Mouse (Mus musculus): ENCODE data around the gene Gm29797. TPM values are rescaled to one million over a fixed set of nuclear protein-coding genes. Genes with fewer than 3 reads are reported as not detected.

Gm29797 gene
- not detected in 2 replicates for polyA plus RNA-seq (2012)

DNA sequence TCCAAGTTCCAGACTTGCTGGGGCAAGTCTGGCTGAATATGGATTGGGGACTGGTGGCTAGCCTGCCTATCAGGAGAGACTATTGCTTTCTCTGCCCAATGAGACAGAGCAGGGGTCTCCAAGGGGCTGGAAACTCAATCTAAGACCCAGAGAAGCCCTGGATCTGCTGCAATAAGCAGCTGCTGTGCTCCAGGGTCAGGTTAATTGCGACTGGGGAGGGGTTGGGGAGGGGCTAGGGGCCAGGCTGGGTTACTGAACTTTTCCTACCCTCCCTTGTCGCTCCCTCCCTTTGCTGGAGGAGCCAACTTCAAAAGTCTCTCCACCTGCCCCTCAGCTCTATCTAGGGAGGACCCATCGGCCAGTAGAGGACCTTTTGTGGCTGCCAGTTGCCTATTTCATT is at the start of gene Gm29797:
Gm29797 (plus strand) TSS at position 301 of the 400 bp plus-strand sequence.
- Histone ChIP-seq H3K27me3 (ENCODE audit: control insufficient read depth) (no peaks in the 10 kb centered on the region), H3K4me1 (ENCODE audit: control insufficient read depth) (peaks cover 6% of the 10 kb centered on the region), H3K36me3 (ENCODE audit: control insufficient read depth) (peaks cover 57% of the 10 kb centered on the region), H3K4me3 (replicated peaks) (no peak within 1 kb of the TSS), H3K9me3 (ENCODE audit: control insufficient read depth, low read length) (no peaks in the 10 kb centered on the region)
- TF ChIP-seq GATA1 (IDR thresholded peaks at IDR 0.05; ENCODE audit: low read length), result no peak
- no peak for TF ChIP-seq TAL1 (IDR thresholded peaks at IDR 0.05; ENCODE audit: low read length)

DNA sequence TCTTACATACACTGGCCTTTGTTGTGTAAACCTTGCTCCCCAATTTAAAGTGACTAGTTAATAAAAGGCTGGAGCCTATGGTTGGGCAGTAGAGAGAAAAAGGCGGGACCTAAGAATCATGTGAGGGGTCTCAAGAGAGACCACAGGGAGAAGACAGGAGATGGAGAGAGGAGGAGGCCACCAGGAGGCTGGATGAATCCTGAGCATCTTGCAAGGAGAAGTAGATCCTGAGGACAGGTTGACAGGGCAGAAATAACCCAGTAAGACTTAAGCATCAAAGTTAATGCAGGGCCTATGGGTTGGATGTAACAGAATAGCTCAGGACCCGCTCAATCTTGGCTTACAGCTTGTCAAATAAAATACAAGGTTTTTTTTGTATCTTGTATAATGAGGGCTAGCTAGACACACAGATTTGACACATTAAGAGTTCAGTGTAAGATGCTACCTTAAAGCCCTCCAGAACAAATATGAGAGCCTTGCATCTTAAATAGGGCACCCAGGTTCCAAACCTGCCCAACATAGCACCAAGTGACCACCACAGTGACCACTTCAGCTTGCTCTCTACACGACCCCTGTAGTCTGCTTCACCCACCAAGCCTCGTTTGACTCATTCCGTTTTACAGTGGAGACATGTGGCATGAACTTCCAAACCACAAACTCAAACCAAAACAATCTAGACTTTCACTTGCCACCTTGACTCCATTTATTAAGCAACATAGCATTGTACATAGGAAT is 37.9 kb upstream of the Gm29797 start:
- no peaks in the 10 kb centered on the region for H3K27me3 ChIP-seq (ENCODE audit: control insufficient read depth)
- H3K36me3 ChIP-seq (ENCODE audit: control insufficient read depth), result peaks cover 71% of the 10 kb centered on the region
- no peaks in the 10 kb centered on the region for H3K4me1 ChIP-seq (ENCODE audit: control insufficient read depth)
- TF ChIP-seq TAL1 (IDR thresholded peaks at IDR 0.05; ENCODE audit: low read length) (no peak), GATA1 (IDR thresholded peaks at IDR 0.05; ENCODE audit: low read length) (no peak)
- no peaks in the 10 kb centered on the region for H3K9me3 ChIP-seq (ENCODE audit: control insufficient read depth, low read length)
- no peak overlapping the region for H3K4me3 ChIP-seq (replicated peaks)

DNA sequence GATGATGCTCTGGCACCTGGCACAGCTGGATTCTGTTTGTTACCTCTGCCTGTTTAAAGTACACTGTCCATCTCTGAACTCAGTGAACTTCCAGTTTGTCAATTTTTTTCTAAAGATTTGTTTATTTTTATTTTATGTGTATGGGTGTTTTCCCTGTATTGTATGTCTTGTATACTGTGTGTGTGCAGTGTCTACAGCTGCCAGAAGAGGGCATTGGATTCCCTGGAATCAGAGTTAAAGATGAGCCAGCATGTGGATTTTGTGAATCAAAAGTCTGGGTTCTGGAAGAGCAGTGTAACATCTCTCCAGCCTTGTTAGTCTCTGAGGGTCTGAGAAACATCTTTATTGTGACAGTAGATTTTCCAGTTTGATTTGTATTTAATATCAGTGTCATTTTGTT is 33.4 kb upstream of the Gm29797 start:
- H3K4me1 ChIP-seq (ENCODE audit: control insufficient read depth), result peaks cover 3% of the 10 kb centered on the region; the same call in 1 of the 2 replicates
- H3K36me3 ChIP-seq (ENCODE audit: control insufficient read depth), result peaks cover 66% of the 10 kb centered on the region
- no peaks in the 10 kb centered on the region for H3K27me3 ChIP-seq (ENCODE audit: control insufficient read depth)
- no peak overlapping the region for H3K4me3 ChIP-seq (replicated peaks)
- TF ChIP-seq GATA1 (IDR thresholded peaks at IDR 0.05; ENCODE audit: low read length), result no peak
- no peak for TF ChIP-seq TAL1 (IDR thresholded peaks at IDR 0.05; ENCODE audit: low read length)
- H3K9me3 ChIP-seq (ENCODE audit: control insufficient read depth, low read length), result no peaks in the 10 kb centered on the region

DNA sequence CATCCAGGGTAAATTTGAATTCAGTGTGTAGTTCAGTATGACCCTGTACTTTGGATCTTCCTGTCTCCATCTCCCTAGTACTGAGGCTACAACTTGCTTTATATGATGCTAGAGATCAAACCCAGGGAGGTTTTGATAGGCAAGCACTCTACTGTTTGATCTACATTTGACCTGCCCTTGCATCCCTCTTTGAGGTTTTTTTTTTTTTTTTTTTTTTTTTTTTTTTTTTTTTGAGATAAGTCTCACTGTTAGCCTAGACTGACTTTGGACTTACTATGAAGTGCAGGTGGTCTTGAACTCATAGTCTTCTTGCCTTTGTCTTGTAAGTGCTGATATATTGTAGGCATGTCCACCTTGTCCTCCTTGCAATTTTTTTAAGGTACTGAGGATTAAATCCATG is 28.4 kb upstream of the Gm29797 start:
- TF ChIP-seq TAL1 (IDR thresholded peaks at IDR 0.05; ENCODE audit: low read length) (no peak), GATA1 (IDR thresholded peaks at IDR 0.05; ENCODE audit: low read length) (no peak)
- H3K36me3 ChIP-seq (ENCODE audit: control insufficient read depth), result peaks cover 65% of the 10 kb centered on the region

DNA sequence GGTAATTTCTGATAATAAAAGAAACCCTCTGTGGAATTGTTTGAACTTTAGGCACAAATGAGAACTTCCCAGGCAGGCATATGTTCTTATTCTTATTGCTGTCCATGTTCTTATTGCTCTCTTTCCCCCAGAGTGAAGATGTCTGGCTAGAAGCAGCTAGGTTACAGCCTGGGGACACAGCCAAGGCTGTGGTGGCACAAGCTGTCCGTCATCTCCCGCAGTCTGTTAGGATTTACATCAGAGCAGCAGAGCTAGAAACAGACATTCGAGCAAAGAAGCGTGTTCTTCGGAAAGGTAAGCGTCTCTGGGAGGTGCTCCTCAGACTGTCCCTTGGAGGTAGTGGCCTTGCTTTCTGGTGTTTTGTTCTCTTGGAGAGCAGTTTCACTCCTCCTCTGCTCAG is 24.2 kb upstream of the Gm29797 start:
- Histone ChIP-seq H3K4me3 (replicated peaks) (no peak overlapping the region), H3K9me3 (ENCODE audit: control insufficient read depth, low read length) (no peaks in the 10 kb centered on the region), H3K36me3 (ENCODE audit: control insufficient read depth) (peaks cover 78% of the 10 kb centered on the region), H3K4me1 (ENCODE audit: control insufficient read depth) (no peaks in the 10 kb centered on the region), H3K27me3 (ENCODE audit: control insufficient read depth) (no peaks in the 10 kb centered on the region)
- no peak for TF ChIP-seq TAL1 (IDR thresholded peaks at IDR 0.05; ENCODE audit: low read length)
- no peak for TF ChIP-seq GATA1 (IDR thresholded peaks at IDR 0.05; ENCODE audit: low read length)

More for the DNA sequence above, 28.4 kb upstream of the Gm29797 start:
- Histone ChIP-seq H3K4me1 (ENCODE audit: control insufficient read depth) (peaks cover 3% of the 10 kb centered on the region; the same call in 1 of the 2 replicates), H3K4me3 (replicated peaks) (no peak overlapping the region), H3K9me3 (ENCODE audit: control insufficient read depth, low read length) (no peaks in the 10 kb centered on the region), H3K27me3 (ENCODE audit: control insufficient read depth) (no peaks in the 10 kb centered on the region)

DNA sequence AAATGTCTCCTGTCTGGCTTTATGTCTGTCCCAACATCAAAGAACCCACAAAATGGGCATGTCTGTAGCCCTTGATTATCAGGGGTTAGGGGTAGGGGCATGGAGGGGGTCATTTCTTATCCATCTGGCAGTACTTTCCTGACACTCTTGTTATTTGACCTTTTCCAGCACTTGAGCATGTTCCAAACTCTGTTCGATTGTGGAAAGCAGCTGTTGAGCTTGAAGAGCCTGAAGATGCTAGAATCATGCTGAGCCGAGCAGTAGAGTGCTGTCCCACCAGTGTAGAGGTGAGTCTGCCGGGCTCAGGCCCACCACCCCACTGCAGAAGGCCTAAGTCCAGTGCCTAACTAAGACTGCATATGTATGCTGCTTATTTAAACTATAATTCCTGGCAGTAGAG is 21.0 kb upstream of the Gm29797 start:
- H3K36me3 ChIP-seq (ENCODE audit: control insufficient read depth), result peaks cover 87% of the 10 kb centered on the region
- TF ChIP-seq TAL1 (IDR thresholded peaks at IDR 0.05; ENCODE audit: low read length) (no peak), GATA1 (IDR thresholded peaks at IDR 0.05; ENCODE audit: low read length) (no peak)

DNA sequence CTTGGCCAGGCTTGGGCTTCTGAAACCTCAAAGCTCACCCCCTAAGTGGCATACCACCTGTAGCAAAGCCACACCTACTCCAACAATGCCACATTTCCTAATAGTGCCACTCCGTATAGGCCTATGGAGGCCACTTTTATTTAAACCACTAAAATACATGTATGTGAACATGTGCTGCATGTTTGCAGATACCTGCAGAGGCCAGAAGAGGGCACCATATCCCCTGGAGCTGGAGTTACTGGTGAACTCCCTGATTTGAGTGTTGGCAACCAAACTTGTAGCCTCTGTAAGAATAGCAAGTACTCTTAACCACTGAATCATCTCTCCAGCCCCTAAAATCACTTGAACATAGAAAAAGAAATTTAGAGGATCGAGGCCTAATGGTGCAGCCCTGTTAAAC is 12.5 kb upstream of the Gm29797 start:
- Histone ChIP-seq H3K27me3 (ENCODE audit: control insufficient read depth) (no peaks in the 10 kb centered on the region), H3K4me1 (ENCODE audit: control insufficient read depth) (peaks cover 1% of the 10 kb centered on the region), H3K9me3 (ENCODE audit: control insufficient read depth, low read length) (no peaks in the 10 kb centered on the region), H3K4me3 (replicated peaks) (no peak overlapping the region), H3K36me3 (ENCODE audit: control insufficient read depth) (peaks cover 93% of the 10 kb centered on the region)
- no peak for TF ChIP-seq TAL1 (IDR thresholded peaks at IDR 0.05; ENCODE audit: low read length)
- no peak for TF ChIP-seq GATA1 (IDR thresholded peaks at IDR 0.05; ENCODE audit: low read length)

More for the DNA sequence above, 21.0 kb upstream of the Gm29797 start:
- peaks cover 3% of the 10 kb centered on the region for H3K4me1 ChIP-seq (ENCODE audit: control insufficient read depth)
- no peaks in the 10 kb centered on the region for H3K27me3 ChIP-seq (ENCODE audit: control insufficient read depth)
- no peak overlapping the region for H3K4me3 ChIP-seq (replicated peaks)
- H3K9me3 ChIP-seq (ENCODE audit: control insufficient read depth, low read length), result no peaks in the 10 kb centered on the region

DNA sequence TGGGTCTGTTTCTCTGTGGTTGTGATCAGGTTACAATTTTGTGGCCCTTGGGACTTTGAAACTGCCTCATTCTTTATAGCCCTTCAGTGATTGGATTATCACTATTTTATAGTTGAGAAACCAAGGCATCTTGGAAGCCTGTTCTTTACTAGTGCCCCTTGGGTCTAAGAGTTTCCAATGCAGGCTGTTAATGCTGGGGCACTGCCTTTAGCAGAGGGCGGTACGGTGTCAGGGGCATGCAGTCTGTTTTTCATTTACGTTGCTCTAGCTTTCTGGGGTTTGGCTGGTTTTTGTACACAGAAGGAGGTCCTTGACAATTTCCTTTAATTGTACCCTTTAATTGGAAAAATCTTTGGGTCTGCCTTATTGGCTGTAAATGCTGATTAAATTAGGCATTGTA is 11.2 kb upstream of the Gm29797 start:
- H3K9me3 ChIP-seq (ENCODE audit: control insufficient read depth, low read length), result no peaks in the 10 kb centered on the region
- H3K4me1 ChIP-seq (ENCODE audit: control insufficient read depth), result no peaks in the 10 kb centered on the region
- H3K4me3 ChIP-seq (replicated peaks), result no peak overlapping the region
- H3K36me3 ChIP-seq (ENCODE audit: control insufficient read depth), result peaks cover 93% of the 10 kb centered on the region
- TF ChIP-seq TAL1 (IDR thresholded peaks at IDR 0.05; ENCODE audit: low read length), result no peak
- no peak for TF ChIP-seq GATA1 (IDR thresholded peaks at IDR 0.05; ENCODE audit: low read length)
- H3K27me3 ChIP-seq (ENCODE audit: control insufficient read depth), result no peaks in the 10 kb centered on the region

DNA sequence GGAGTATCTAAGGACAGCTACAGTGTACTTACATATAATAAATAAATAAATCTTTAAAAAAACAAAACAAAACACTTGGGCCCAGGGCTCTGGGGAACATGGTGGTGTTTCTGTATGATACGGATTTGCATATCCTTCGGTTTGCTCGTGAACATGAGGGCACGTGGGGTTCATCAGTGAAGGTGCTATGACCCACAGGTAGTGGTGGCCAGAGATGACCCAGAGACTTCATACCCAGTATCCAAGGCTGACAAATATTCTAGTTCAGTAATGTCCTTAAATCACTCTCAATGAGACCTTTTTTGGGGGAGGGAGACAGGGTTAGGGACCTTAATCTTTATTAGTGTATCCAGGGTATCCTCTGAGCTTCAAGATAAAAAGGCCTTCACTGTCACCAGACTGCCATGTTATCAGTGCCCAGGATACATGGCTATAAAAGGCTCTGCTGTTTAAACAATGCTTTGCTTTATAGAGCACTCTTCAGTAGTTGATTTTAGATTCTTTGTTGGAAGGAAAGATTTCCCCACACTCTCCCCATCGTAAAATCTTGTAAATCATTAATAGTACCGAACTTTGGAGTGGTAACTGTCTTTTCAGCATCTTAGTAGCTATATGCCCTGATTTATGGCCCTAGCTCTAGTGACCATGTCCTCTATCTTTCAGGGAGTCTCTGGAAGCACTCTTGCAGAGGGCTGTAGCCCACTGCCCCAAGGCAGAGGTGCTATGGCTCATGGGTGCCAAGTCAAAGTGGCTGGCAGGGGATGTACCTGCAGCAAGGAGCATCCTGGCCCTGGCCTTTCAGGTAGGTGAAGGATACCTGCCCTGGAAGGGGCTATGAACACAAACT is 10.0 kb upstream of the Gm29797 start:
- TF ChIP-seq TAL1 (IDR thresholded peaks at IDR 0.05; ENCODE audit: low read length), result no peak
- TF ChIP-seq GATA1 (IDR thresholded peaks at IDR 0.05; ENCODE audit: low read length), result no peak
- peaks cover 88% of the 10 kb centered on the region for H3K36me3 ChIP-seq (ENCODE audit: control insufficient read depth)
- H3K9me3 ChIP-seq (ENCODE audit: control insufficient read depth, low read length), result no peaks in the 10 kb centered on the region
- no peaks in the 10 kb centered on the region for H3K27me3 ChIP-seq (ENCODE audit: control insufficient read depth)
- no peak overlapping the region for H3K4me3 ChIP-seq (replicated peaks)
- H3K4me1 ChIP-seq (ENCODE audit: control insufficient read depth), result no peaks in the 10 kb centered on the region
